Mouse (Mus musculus) ES-Bruce4 (cell line): ENCODE data around the gene Igfbp4.

Source experiments
- CTCF ChIP-seq: IDR thresholded peaks from one replicate; pipeline ENCODE4 v1.8.1; 2011; ENCODE audit warnings: low read depth, low read length
- EP300 ChIP-seq: IDR thresholded peaks from 2 replicates; pipeline ENCODE4 v1.6.1; 2011; ENCODE audit warnings: low read depth, low read length; ENCODE audit not compliant: insufficient read depth

GRCm38 (mm10) chr11:98995987-98996386, 45.1 kb upstream of the Igfbp4 start:
- no peak for TF ChIP-seq CTCF
- no peak for TF ChIP-seq EP300
